Mouse (Mus musculus): ENCODE data around the gene Slc1a7. TPM values are rescaled to one million over a fixed set of nuclear protein-coding genes. Genes with fewer than 3 reads are reported as not detected.
A peak's percentile ranks its signal among the peaks of the same experiment; 100 is the strongest.

Gene Slc1a7
- polyA plus RNA-seq (2015; fragmentation: Nextera tagmentation; extraction: Ambion mirVana) = 0.11 and 0.15 TPM in 2 replicates

- no peak within 1 kb of the TSS for H3K27ac ChIP-seq
- H3K36me3 ChIP-seq = no peaks in the 10 kb centered on the region
- WGBS = 80% methylated on average over 16 of the region's 16 CpGs
- H3K27me3 ChIP-seq (replicated peaks) = no peaks in the 10 kb centered on the region
- no peaks in the 10 kb centered on the region for H3K9me3 ChIP-seq
- no peak within 1 kb of the TSS for H3K4me3 ChIP-seq (replicated peaks)
- ATAC-seq = no peak
- no peak within 1 kb of the TSS for H3K4me2 ChIP-seq (replicated peaks)
- no peak within 1 kb of the TSS for H3K9ac ChIP-seq
- 0 out of 2 replicates have a peak, but pooled peaks cover 2% of the 10 kb centered on the region for H3K4me1 ChIP-seq (replicated peaks)
Measured at GRCm38 (mm10) chr4:107967966-107968682, at the start of gene Slc1a7. Gene Slc1a7, plus strand, starts transcription at chr4:107968332.

GRCm38 (mm10) chr4:107920336-107920735 is 47.8 kb upstream of the Slc1a7 start:
- Histone ChIP-seq H3K27me3 (replicated peaks) (no peaks in the 10 kb centered on the region), H3K36me3 (no peaks in the 10 kb centered on the region), H3K27ac (0 out of 2 replicates have a peak overlapping the region, but pooled peaks have one; percentile 37), H3K4me2 (replicated peaks) (no peak overlapping the region), H3K9ac (no peak overlapping the region), H3K9me3 (no peaks in the 10 kb centered on the region), H3K4me1 (replicated peaks) (peaks cover 18% of the 10 kb centered on the region), H3K4me3 (replicated peaks) (no peak overlapping the region)
- ATAC-seq = no peak
- WGBS = 81% methylated on average over 2 of the region's 2 CpGs

- 47% methylated on average over 8 of the region's 8 CpGs for WGBS
- no peak overlapping the region for H3K4me3 ChIP-seq (replicated peaks)
- peak overlapping the region; percentile 64 for H3K4me2 ChIP-seq (replicated peaks)
- H3K9me3 ChIP-seq = no peaks in the 10 kb centered on the region
- H3K9ac ChIP-seq = no peak overlapping the region
- H3K36me3 ChIP-seq = no peaks in the 10 kb centered on the region
- H3K27ac ChIP-seq = peak overlapping the region; percentile 59
- H3K27me3 ChIP-seq (replicated peaks) = no peaks in the 10 kb centered on the region
- ATAC-seq = peak; percentile 55
- H3K4me1 ChIP-seq (replicated peaks) = peaks cover 18% of the 10 kb centered on the region
Measured at GRCm38 (mm10) chr4:107921152-107921695, 46.9 kb upstream of the Slc1a7 start.

GRCm38 (mm10) chr4:107921952-107922351 is 46.2 kb upstream of the Slc1a7 start:
- no peaks in the 10 kb centered on the region for H3K27me3 ChIP-seq (replicated peaks)
- 0 out of 2 replicates have a peak overlapping the region, but pooled peaks have one; percentile 32 for H3K9ac ChIP-seq
- H3K9me3 ChIP-seq = no peaks in the 10 kb centered on the region
- peak; percentile 63 for ATAC-seq
- peak overlapping the region; percentile 64 for H3K4me2 ChIP-seq (replicated peaks)
- peaks cover 18% of the 10 kb centered on the region for H3K4me1 ChIP-seq (replicated peaks)
- 51% methylated on average over 4 of the region's 4 CpGs for WGBS
- peak overlapping the region; percentile 59 for H3K27ac ChIP-seq
- peak overlapping the region; percentile 65 for H3K4me3 ChIP-seq (replicated peaks)
- H3K36me3 ChIP-seq = no peaks in the 10 kb centered on the region

- no peaks in the 10 kb centered on the region for H3K36me3 ChIP-seq
Measured at GRCm38 (mm10) chr4:107923145-107923802, 44.9 kb upstream of the Slc1a7 start, which contains the start of gene Cpt2. Gene Cpt2, minus strand, starts transcription at chr4:107923610.

GRCm38 (mm10) chr4:107923803-107924194 is 44.3 kb upstream of the Slc1a7 start:
- peak; percentile 6; the same call in 1 of the 2 replicates for ATAC-seq

More at GRCm38 (mm10) chr4:107923145-107923802, 44.9 kb upstream of the Slc1a7 start, which contains the start of gene Cpt2:
- Histone ChIP-seq H3K4me2 (replicated peaks) (peak within 1 kb of the TSS; percentile 64), H3K27me3 (replicated peaks) (no peaks in the 10 kb centered on the region), H3K27ac (peak within 1 kb of the TSS; percentile 82), H3K9me3 (no peaks in the 10 kb centered on the region), H3K4me1 (replicated peaks) (peaks cover 18% of the 10 kb centered on the region), H3K4me3 (replicated peaks) (peak within 1 kb of the TSS; percentile 65), H3K9ac (peak within 1 kb of the TSS; percentile 75)
- WGBS = under 1% methylated on average over 38 of the region's 38 CpGs
- peak; percentile 96 for ATAC-seq

GRCm38 (mm10) chr4:107928269-107928668 is 39.9 kb upstream of the Slc1a7 start:
- H3K4me1 ChIP-seq (replicated peaks) = no peaks in the 10 kb centered on the region
- no peaks in the 10 kb centered on the region for H3K9me3 ChIP-seq
- H3K9ac ChIP-seq = no peak overlapping the region
- WGBS = 68% methylated on average over 2 of the region's 2 CpGs
- H3K27me3 ChIP-seq (replicated peaks) = no peaks in the 10 kb centered on the region
- no peak for ATAC-seq
- H3K4me2 ChIP-seq (replicated peaks) = no peak overlapping the region
- H3K27ac ChIP-seq = no peak overlapping the region
- no peaks in the 10 kb centered on the region for H3K36me3 ChIP-seq
- no peak overlapping the region for H3K4me3 ChIP-seq (replicated peaks)

More at GRCm38 (mm10) chr4:107923803-107924194, 44.3 kb upstream of the Slc1a7 start:
- no peaks in the 10 kb centered on the region for H3K9me3 ChIP-seq
- peak overlapping the region; percentile 15; the same call in 1 of the 2 replicates for H3K27ac ChIP-seq
- peaks cover 18% of the 10 kb centered on the region for H3K4me1 ChIP-seq (replicated peaks)
- H3K4me2 ChIP-seq (replicated peaks) = peak overlapping the region; percentile 64
- H3K36me3 ChIP-seq = no peaks in the 10 kb centered on the region
- WGBS = 50% methylated on average over 7 of the region's 7 CpGs
- H3K27me3 ChIP-seq (replicated peaks) = no peaks in the 10 kb centered on the region
- peak overlapping the region; percentile 65 for H3K4me3 ChIP-seq (replicated peaks)
- H3K9ac ChIP-seq = no peak overlapping the region

- 86% methylated on average over 2 of the region's 2 CpGs for WGBS
- Histone ChIP-seq H3K4me1 (replicated peaks) (no peaks in the 10 kb centered on the region), H3K27me3 (replicated peaks) (no peaks in the 10 kb centered on the region), H3K9ac (no peak overlapping the region), H3K4me3 (replicated peaks) (no peak overlapping the region), H3K27ac (no peak overlapping the region), H3K36me3 (no peaks in the 10 kb centered on the region), H3K4me2 (replicated peaks) (no peak overlapping the region), H3K9me3 (no peaks in the 10 kb centered on the region)
- no peak for ATAC-seq
Measured at GRCm38 (mm10) chr4:107928726-107929125, 39.4 kb upstream of the Slc1a7 start.

- H3K27me3 ChIP-seq (replicated peaks) = no peaks in the 10 kb centered on the region
- H3K9ac ChIP-seq = no peak overlapping the region
- no peak overlapping the region for H3K4me3 ChIP-seq (replicated peaks)
- no peak for ATAC-seq
- H3K27ac ChIP-seq = no peak overlapping the region
- H3K36me3 ChIP-seq = no peaks in the 10 kb centered on the region
- H3K4me1 ChIP-seq (replicated peaks) = no peaks in the 10 kb centered on the region
- H3K9me3 ChIP-seq = no peaks in the 10 kb centered on the region
- no peak overlapping the region for H3K4me2 ChIP-seq (replicated peaks)
- WGBS = 75% methylated on average over 3 of the region's 3 CpGs
Measured at GRCm38 (mm10) chr4:107931453-107931852, 36.7 kb upstream of the Slc1a7 start.

- no peak overlapping the region for H3K4me3 ChIP-seq (replicated peaks)
- no peaks in the 10 kb centered on the region for H3K27me3 ChIP-seq (replicated peaks)
- H3K36me3 ChIP-seq = no peaks in the 10 kb centered on the region
- WGBS = 81% methylated on average over 8 of the region's 8 CpGs
- no peak overlapping the region for H3K4me2 ChIP-seq (replicated peaks)
- ATAC-seq = no peak
- no peak overlapping the region for H3K9ac ChIP-seq
- H3K27ac ChIP-seq = no peak overlapping the region
- no peaks in the 10 kb centered on the region for H3K9me3 ChIP-seq
- no peaks in the 10 kb centered on the region for H3K4me1 ChIP-seq (replicated peaks)
Measured at GRCm38 (mm10) chr4:107933239-107933638, 34.9 kb upstream of the Slc1a7 start.

GRCm38 (mm10) chr4:107935254-107935653 is 32.9 kb upstream of the Slc1a7 start:
- no peak overlapping the region for H3K9ac ChIP-seq
- H3K4me2 ChIP-seq (replicated peaks) = no peak overlapping the region
- WGBS = 57% methylated on average over 3 of the region's 3 CpGs
- no peaks in the 10 kb centered on the region for H3K36me3 ChIP-seq
- ATAC-seq = no peak
- no peak overlapping the region for H3K4me3 ChIP-seq (replicated peaks)
- no peaks in the 10 kb centered on the region for H3K9me3 ChIP-seq
- H3K27me3 ChIP-seq (replicated peaks) = no peaks in the 10 kb centered on the region
- H3K4me1 ChIP-seq (replicated peaks) = 0 out of 2 replicates have a peak, but pooled peaks cover 3% of the 10 kb centered on the region
- no peak overlapping the region for H3K27ac ChIP-seq

GRCm38 (mm10) chr4:107937338-107937737 is 30.8 kb upstream of the Slc1a7 start:
- H3K9me3 ChIP-seq = no peaks in the 10 kb centered on the region
- 0 out of 2 replicates have a peak, but pooled peaks cover 3% of the 10 kb centered on the region for H3K4me1 ChIP-seq (replicated peaks)
- H3K4me2 ChIP-seq (replicated peaks) = no peak overlapping the region
- H3K27me3 ChIP-seq (replicated peaks) = no peaks in the 10 kb centered on the region
- H3K36me3 ChIP-seq = no peaks in the 10 kb centered on the region
- 14% methylated on average over 6 of the region's 6 CpGs for WGBS
- peak; percentile 75 for ATAC-seq
- no peak overlapping the region for H3K4me3 ChIP-seq (replicated peaks)
- peak overlapping the region; percentile 49 for H3K27ac ChIP-seq
- no peak overlapping the region for H3K9ac ChIP-seq
